Mouse (Mus musculus): ENCODE results near the gene Cln3.

Gene Cln3

GRCm38 (mm10) chr7:126585717-126586116 is at the start of gene Cln3:
TSS of gene Cln3 (minus strand) at chr7:126585817.
- no peak for DNase-seq

GRCm38 (mm10) chr7:126635375-126635774 is 49.8 kb upstream of the Cln3 start:
- DNase-seq, result no peak

GRCm38 (mm10) chr7:126632478-126632877 is 46.9 kb upstream of the Cln3 start:
- DNase-seq, result no peak

GRCm38 (mm10) chr7:126630824-126631518 is 45.4 kb upstream of the Cln3 start, which contains the start of gene Nupr1:
TSS of gene Nupr1 (minus strand) at chr7:126630861.
- DNase-seq, result no peak

- no peak for DNase-seq
Observed at GRCm38 (mm10) chr7:126629915-126630314, 44.3 kb upstream of the Cln3 start.

- no peak for DNase-seq
Observed at GRCm38 (mm10) chr7:126628111-126628510, 42.5 kb upstream of the Cln3 start.

GRCm38 (mm10) chr7:126625807-126626600 is 40.4 kb upstream of the Cln3 start:
- DNase-seq, result no peak

- DNase-seq, result no peak
Observed at GRCm38 (mm10) chr7:126625369-126625768, 39.8 kb upstream of the Cln3 start.

GRCm38 (mm10) chr7:126624774-126625173 is 39.2 kb upstream of the Cln3 start:
- no peak for DNase-seq

GRCm38 (mm10) chr7:126623381-126623780 is 37.8 kb upstream of the Cln3 start:
- DNase-seq, result no peak

- DNase-seq, result no peak
Observed at GRCm38 (mm10) chr7:126621452-126622359, 36.1 kb upstream of the Cln3 start.

GRCm38 (mm10) chr7:126619559-126620275 is 34.1 kb upstream of the Cln3 start:
- DNase-seq, result no peak

GRCm38 (mm10) chr7:126616707-126617106 is 31.1 kb upstream of the Cln3 start:
- no peak for DNase-seq

- no peak for DNase-seq
Observed at GRCm38 (mm10) chr7:126612736-126613135, 27.1 kb upstream of the Cln3 start.

GRCm38 (mm10) chr7:126607796-126608195 is 22.2 kb upstream of the Cln3 start:
- DNase-seq, result no peak

- no peak for DNase-seq
Observed at GRCm38 (mm10) chr7:126607064-126607463, 21.4 kb upstream of the Cln3 start.

- peak; percentile 31 for DNase-seq
Observed at GRCm38 (mm10) chr7:126606611-126607010, 21.0 kb upstream of the Cln3 start.

- no peak for DNase-seq
Observed at GRCm38 (mm10) chr7:126602650-126603049, 17.0 kb upstream of the Cln3 start.

- DNase-seq, result no peak
Observed at GRCm38 (mm10) chr7:126601896-126602295, 16.3 kb upstream of the Cln3 start.

- no peak for DNase-seq
Observed at GRCm38 (mm10) chr7:126598919-126599318, 13.3 kb upstream of the Cln3 start.

- no peak for DNase-seq
Observed at GRCm38 (mm10) chr7:126596414-126596813, 10.8 kb upstream of the Cln3 start.

- DNase-seq, result no peak
Observed at GRCm38 (mm10) chr7:126595890-126596289, 10.3 kb upstream of the Cln3 start.

Data from thymus, postnatal 14 days (tissue).